Mouse (Mus musculus) limb, embryonic 10.5 days (tissue): ENCODE data around the gene Atxn7l3. TPM values are rescaled to one million over a fixed set of nuclear protein-coding genes. Genes with fewer than 3 reads are reported as not detected.

Experiments used
- DNase-seq: peaks from one replicate; pipeline ENCODE4 v3.0.0-alpha.2; 2017; ENCODE audit warnings: low spot score
- H3K27ac ChIP-seq: fragments of 300-500 bp; sonication (generic); 2 replicates; pipeline ENCODE4 v1.5.1; 2016; ENCODE audit warnings: mild to moderate bottlenecking
- H3K27me3 ChIP-seq: fragments of 300-500 bp; sonication (generic); 2 replicates; pipeline ENCODE4 v1.6.1; 2016; ENCODE audit warnings: low read depth, mild to moderate bottlenecking; ENCODE audit not compliant: poor library complexity, severe bottlenecking
- H3K36me3 ChIP-seq: fragments of 300-500 bp; sonication (generic); 2 replicates; pipeline ENCODE4 v1.6.1; 2016; ENCODE audit warnings: mild to moderate bottlenecking, moderate library complexity
- H3K4me1 ChIP-seq: fragments of 300-500 bp; sonication (generic); 2 replicates; pipeline ENCODE4 v1.6.1; 2016
- H3K4me3 ChIP-seq: fragments of 300-500 bp; sonication (generic); 2 replicates; pipeline ENCODE4 v1.5.1; 2016; ENCODE audit warnings: mild to moderate bottlenecking, moderate library complexity
- H3K9me3 ChIP-seq: fragments of 300-500 bp; sonication (generic); replicated peaks from 2 replicates; pipeline ENCODE4 v1.6.1; 2016; ENCODE audit warnings: mild to moderate bottlenecking
- WGBS: fragments of 180-500 bp; shearing (Covaris S2); methylation state at CpG from one replicate; pipeline ENCODE4 v1.1.7; 2016; 5-methylcytosine and 5-hydroxymethylcytosine counted together
- polyA plus RNA-seq: library from polyadenylated mRNA; unstranded; fragments of >200 nt; fragmentation: Nextera tagmentation; extraction: Ambion mirVana; gene quantifications from 2 replicates; pipeline ENCODE4 v1.2.1, GENCODE M21; 2016

Atxn7l3 gene
- polyA plus RNA-seq, 1 experiment from 2014 or later, result 20.1 TPM

DNA sequence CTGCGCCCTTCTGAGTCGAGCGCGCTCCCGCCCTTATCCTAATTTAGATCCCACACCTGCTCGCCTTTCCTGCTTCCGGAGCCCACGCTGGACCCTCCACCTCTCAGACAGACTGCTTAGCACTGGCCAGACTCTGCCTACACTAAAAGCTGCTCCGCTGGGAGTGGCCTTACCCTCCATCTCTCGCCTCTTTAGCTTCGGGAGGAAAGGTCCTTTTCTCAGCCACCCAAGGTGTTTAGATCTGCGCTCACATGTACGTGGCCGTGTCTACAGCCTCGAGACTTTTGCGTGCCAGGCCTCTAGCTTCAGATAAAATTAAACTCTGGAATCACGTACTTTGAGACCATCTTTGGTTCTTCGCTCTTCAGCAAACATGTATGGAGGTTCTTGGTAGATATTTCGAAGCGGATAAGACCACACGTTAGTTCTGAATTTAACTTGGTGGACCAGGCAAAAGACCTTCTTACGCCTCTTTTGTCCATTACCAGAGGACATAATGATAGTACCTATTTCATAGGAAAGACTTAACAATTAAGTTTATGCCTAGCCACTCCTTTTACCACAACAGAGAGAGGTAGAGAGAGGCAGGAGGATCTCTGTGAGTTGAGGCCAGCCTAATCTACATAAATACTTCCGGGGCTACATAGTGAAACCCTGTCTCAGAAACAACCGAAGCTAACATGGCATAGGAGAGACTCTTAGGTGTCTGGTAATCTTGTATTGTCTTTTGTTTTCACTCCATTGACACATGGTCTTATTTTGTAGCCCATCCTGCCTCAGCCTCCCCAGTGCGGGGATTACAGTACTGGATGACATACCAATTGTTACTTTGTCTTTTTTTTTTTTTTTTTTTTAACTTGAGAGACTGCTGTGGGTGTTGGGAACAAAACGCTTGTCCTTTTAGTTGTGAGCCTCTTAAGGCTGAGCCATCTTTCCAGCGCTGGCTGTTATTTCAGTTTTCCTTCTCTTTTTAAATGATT is 1.4 kb upstream of the Atxn7l3 start:
- H3K4me3 ChIP-seq, result peak overlapping the region; percentile 96
- H3K27me3 ChIP-seq, result no peaks in the 10 kb centered on the region
- WGBS, result 27% methylated on average over 27 of the region's 27 CpGs
- DNase-seq, result no peak
- H3K4me1 ChIP-seq, result peaks cover 26% of the 10 kb centered on the region
- peaks cover 20% of the 10 kb centered on the region for H3K36me3 ChIP-seq
- no peaks in the 10 kb centered on the region for H3K9me3 ChIP-seq
- H3K27ac ChIP-seq, result peak overlapping the region; percentile 98

DNA sequence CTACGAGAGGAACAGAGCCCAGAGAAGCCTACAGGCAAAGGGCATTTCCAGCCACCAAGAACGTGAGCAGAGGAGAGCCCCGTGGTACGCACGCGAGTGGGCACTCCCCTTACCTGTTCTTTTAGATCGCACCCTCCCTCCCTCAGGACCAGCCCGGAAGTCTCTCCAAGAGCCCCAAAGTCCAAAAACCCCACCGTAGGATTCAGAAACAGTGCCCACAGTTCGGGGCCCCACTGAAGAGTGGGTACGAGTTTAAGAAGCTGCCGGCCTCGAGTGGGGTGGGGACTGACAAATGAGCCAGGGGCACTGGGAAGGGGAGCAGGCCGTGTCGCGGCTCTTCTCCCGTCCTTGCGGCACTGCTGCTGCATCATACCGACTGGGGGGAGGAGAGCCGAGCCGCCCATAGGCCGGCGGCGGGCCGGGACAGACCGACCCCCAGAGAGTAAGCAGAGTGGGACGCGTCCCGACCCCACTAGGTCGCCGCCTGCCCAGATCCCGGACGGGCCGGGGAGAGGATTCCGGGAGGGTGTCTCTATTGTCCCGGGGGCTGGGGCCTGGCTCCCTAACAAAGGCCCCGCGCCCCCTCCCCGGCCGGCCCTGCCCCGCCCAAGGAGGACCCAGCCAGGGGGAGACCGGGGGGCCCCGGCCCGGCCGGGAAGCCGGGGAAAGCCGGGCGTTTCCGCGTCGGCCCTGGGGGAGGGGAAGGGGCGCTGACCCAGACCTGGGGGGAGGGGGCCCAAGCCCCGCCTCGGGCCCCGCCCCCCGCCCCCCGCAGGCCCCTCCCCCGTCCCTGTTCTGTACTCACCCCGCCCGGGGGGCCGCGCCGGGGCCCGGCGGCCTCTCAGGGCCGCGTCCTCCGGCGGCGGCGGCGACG is 596 bp downstream of the Atxn7l3 start:
- H3K27ac ChIP-seq, result peak overlapping the region; percentile 98
- 1% methylated on average over 60 of the region's 73 CpGs for WGBS

DNA sequence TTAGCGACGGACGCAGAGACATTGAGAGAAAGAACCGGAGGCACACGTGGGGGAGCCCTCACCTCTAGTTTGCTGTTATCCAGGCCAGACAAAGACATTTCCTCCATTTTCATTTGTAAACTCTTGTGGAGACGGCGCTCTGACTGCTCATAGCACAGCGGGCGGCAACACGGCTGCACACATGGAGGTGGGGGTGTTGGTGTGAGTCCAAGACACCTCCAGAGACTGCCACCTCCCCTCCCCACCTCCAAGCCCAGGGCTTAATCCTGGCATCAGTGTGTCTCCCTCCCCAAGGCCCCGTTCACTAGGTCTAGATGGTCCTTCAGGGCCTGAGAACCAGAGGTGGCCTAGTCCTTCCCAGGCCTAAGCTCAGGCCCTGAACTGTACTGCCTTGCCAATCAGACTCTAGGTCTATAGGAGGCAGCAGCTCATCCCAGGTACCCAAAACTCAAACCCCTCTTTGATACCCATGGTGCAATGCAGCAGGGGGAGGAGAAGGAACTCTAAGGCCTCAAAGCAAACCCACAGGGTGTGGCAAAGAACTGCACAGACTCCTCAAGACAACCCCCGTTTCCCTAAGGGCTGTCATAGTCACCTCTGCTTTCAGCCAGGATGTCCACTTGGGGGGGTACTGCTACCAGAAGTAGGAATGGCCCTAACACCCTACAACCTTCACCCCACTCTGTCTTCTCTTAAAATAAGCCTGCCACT is 1.4 kb downstream of the Atxn7l3 start:
- 78% methylated on average over 12 of the region's 12 CpGs for WGBS

More for the DNA sequence above, 596 bp downstream of the Atxn7l3 start:
- H3K4me3 ChIP-seq, result peak overlapping the region; percentile 96
- H3K27me3 ChIP-seq, result no peaks in the 10 kb centered on the region
- no peaks in the 10 kb centered on the region for H3K9me3 ChIP-seq
- peak; percentile 88 for DNase-seq
- peaks cover 29% of the 10 kb centered on the region for H3K4me1 ChIP-seq
- peaks cover 40% of the 10 kb centered on the region for H3K36me3 ChIP-seq

DNA sequence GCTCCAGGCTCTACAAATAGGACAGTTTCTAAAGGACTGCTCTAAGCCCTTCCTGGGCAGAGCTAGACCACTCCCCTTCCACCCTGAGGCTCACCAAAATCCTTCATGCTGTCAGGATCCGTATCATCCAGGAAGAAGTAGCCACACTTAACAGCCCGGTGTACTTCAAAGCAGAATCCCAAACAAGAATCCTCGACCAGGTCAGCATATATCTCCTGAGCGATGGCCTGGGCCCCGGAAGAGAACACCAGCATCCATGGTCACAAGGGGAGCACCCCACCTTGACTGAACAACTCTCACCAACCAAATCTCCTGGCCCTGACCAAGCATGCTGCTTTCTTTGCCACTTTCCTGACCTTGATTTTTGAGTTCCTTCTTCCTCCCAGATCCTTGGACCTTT is 2.0 kb downstream of the Atxn7l3 start:
- no peak for DNase-seq
- 83% methylated on average over 5 of the region's 5 CpGs for WGBS
- Histone ChIP-seq H3K27me3 (no peaks in the 10 kb centered on the region), H3K27ac (no peak overlapping the region), H3K4me1 (peaks cover 32% of the 10 kb centered on the region), H3K9me3 (no peaks in the 10 kb centered on the region), H3K36me3 (peaks cover 54% of the 10 kb centered on the region), H3K4me3 (peak overlapping the region; percentile 96)

More for the DNA sequence above, 1.4 kb downstream of the Atxn7l3 start:
- H3K9me3 ChIP-seq, result no peaks in the 10 kb centered on the region
- peaks cover 48% of the 10 kb centered on the region for H3K36me3 ChIP-seq
- H3K27ac ChIP-seq, result peak overlapping the region; percentile 98
- H3K4me3 ChIP-seq, result peak overlapping the region; percentile 96
- DNase-seq, result no peak
- H3K27me3 ChIP-seq, result no peaks in the 10 kb centered on the region
- peaks cover 32% of the 10 kb centered on the region for H3K4me1 ChIP-seq

DNA sequence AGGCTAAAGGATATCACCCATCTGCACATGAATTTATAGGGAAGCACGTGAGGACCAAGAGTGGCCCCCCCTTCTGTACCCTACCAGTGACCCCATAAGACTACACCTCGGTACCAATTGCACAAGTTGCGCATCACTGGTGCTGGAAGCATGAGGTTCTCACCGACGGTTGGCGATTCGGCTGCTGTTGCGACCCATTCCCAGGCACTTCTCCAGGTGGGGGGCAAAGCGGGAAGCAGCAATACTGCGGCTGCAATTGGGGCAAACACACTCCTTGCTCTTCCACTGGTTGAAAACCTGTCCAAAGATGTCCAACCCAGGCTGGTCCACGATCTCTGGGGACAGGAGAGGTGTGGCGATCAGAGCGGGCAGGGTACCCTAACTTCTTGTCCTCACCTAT is 2.5 kb downstream of the Atxn7l3 start:
- 96% methylated on average over 13 of the region's 13 CpGs for WGBS
- no peaks in the 10 kb centered on the region for H3K9me3 ChIP-seq
- H3K4me3 ChIP-seq, result peak overlapping the region; percentile 96
- peaks cover 32% of the 10 kb centered on the region for H3K4me1 ChIP-seq
- H3K27me3 ChIP-seq, result no peaks in the 10 kb centered on the region
- H3K36me3 ChIP-seq, result peaks cover 59% of the 10 kb centered on the region
- no peak for DNase-seq
- no peak overlapping the region for H3K27ac ChIP-seq

DNA sequence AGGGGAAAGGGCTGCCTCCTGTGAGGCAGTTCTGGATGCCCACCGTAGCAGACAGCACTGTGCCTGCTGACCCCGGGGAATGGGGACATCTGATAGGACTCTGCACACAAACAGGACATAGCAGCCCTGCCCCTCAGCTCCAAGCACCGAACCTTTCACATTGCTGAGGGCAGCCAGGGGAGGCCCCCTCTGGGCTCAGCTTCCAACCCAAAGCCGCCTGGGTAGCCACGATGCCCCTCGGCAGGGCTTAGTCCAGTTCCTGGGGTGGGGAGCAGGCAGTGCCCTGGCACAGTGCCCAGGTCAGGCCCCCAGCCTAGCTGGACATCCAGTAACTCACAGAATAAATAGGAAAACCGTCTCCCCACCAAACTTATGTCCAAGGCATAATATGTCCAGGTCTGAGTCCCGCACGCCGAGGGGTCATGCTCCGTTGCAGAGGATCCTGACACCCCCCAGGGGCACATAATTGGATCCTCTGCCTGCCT is 5.3 kb downstream of the Atxn7l3 start:
- peaks cover 30% of the 10 kb centered on the region for H3K4me1 ChIP-seq
- H3K27ac ChIP-seq, result no peak overlapping the region
- 88% methylated on average over 11 of the region's 11 CpGs for WGBS
- H3K4me3 ChIP-seq, result no peak overlapping the region
- no peak for DNase-seq
- H3K36me3 ChIP-seq, result peaks cover 82% of the 10 kb centered on the region
- no peaks in the 10 kb centered on the region for H3K9me3 ChIP-seq
- no peaks in the 10 kb centered on the region for H3K27me3 ChIP-seq

DNA sequence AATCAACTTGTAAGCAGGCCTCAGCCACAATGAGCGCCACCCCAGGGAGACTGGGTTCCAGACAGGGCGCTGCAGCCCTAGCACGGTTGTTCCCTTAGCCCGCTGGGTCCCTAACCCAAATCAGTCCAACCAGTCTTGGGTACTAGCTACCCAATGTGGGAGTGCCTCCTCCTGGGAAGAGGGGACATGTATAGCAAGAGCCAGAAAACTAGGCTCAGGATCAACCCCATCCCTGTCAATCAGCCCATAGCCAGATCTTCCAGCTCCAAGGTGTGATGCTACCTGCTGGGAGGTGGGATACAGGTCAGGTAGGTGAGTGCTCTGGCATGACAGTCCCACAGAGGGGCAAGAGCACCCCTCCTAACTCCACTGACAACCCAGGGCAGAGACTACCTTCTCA is 6.3 kb downstream of the Atxn7l3 start:
- Histone ChIP-seq H3K36me3 (peaks cover 82% of the 10 kb centered on the region), H3K27ac (no peak overlapping the region; the same call in 1 of the 2 replicates), H3K4me3 (no peak overlapping the region), H3K9me3 (no peaks in the 10 kb centered on the region), H3K4me1 (peaks cover 34% of the 10 kb centered on the region), H3K27me3 (no peaks in the 10 kb centered on the region)
- DNase-seq, result no peak
- 89% methylated on average over 4 of the region's 4 CpGs for WGBS

DNA sequence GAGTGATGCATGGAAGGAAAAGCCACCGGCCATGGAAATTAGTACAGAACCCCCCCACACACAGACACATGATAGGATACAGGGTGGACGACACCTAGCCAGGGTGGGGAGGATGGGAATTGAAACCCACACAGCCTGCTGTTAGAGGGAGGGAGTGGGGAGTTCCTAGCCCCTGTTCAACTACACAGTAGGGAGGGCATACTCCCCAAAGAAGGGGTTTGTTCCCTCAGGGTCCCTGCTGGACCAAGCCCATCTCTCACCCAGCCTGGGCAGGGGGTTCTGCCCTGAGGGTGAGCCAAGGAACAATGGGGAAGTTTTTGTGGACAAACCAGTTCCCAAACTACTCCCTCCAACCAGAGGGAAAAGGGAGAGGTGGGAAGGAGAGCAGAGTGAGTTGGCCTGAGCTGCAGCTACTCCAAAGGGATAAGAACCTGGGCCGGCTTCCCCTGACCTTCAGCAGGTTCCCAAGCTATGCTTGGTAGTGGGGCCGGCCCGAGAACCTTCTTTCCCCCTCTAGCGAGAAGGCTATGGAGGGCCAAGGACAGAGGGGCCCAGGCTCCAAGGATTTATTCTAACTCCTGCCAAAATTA is 6.8 kb downstream of the Atxn7l3 start:
- no peak overlapping the region; the same call in 1 of the 2 replicates for H3K27ac ChIP-seq

DNA sequence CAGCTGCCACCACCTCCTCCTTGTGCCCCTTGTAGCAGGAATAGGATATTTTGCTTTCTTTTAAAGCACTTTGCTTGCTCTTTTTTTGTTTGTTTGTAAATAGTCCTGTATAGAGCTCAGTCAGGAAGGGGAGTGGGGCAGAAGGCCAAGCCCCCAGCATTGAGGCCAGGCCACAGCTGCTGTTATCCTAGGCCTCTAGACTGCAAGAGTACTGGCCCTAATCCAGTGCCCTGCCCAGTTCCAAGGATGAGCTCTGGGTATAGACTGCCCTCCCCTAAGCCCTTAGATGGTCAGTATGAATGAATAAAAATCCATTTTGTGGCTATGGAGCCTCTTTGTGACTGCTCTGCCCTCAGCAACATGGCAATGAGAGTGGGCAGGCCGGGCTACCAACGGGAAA is 7.5 kb downstream of the Atxn7l3 start:
- peaks cover 73% of the 10 kb centered on the region for H3K36me3 ChIP-seq

More for the DNA sequence above, 6.8 kb downstream of the Atxn7l3 start:
- DNase-seq, result no peak
- no peaks in the 10 kb centered on the region for H3K9me3 ChIP-seq
- WGBS, result 63% methylated on average over 6 of the region's 6 CpGs
- H3K4me1 ChIP-seq, result peaks cover 31% of the 10 kb centered on the region
- H3K27me3 ChIP-seq, result no peaks in the 10 kb centered on the region
- no peak overlapping the region for H3K4me3 ChIP-seq
- H3K36me3 ChIP-seq, result peaks cover 80% of the 10 kb centered on the region

DNA sequence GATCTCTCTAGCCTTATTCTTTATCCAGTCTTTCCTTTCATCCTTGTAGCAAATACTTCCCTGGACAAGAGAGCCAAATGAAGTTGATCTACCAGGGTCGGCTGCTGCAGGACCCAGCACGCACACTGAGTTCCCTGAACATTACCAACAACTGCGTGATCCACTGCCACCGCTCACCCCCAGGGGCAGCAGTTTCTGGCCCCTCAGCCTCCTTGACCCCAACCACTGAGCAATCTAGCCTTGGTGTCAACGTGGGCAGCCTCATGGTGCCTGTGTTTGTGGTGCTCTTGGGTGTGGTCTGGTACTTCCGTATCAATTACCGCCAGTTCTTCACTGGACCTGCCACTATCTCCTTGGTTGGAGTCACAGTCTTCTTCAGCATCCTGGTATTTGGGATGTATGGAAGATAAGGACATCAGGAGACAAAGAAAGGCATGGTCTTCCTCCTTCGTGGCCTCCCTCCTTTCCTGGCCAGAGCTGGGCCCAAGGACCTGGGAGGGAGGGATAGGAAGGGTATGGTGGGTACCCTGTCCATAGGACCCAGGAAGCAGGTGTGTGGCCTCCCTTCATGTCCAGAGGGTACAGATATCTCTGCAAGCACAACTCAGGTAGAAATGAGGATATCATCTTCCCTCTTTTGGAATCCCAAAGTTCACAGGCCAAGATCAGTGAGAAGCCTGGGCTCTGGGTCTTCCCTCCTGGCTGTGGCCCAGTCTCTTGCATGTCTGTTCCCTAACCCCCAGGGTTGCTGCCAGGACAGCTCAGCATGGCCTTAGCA is 8.2 kb downstream of the Atxn7l3 start:
- 90% methylated on average over 8 of the region's 8 CpGs for WGBS
- no peaks in the 10 kb centered on the region for H3K27me3 ChIP-seq
- no peak for DNase-seq
- peaks cover 23% of the 10 kb centered on the region for H3K4me1 ChIP-seq
- peaks cover 66% of the 10 kb centered on the region for H3K36me3 ChIP-seq
- H3K4me3 ChIP-seq, result no peak overlapping the region
- no peak overlapping the region for H3K27ac ChIP-seq
- H3K9me3 ChIP-seq, result no peaks in the 10 kb centered on the region

More for the DNA sequence above, 7.5 kb downstream of the Atxn7l3 start:
- 84% methylated on average over 2 of the region's 2 CpGs for WGBS
- Histone ChIP-seq H3K4me1 (peaks cover 24% of the 10 kb centered on the region), H3K27me3 (no peaks in the 10 kb centered on the region), H3K9me3 (no peaks in the 10 kb centered on the region), H3K4me3 (no peak overlapping the region), H3K27ac (no peak overlapping the region)
- DNase-seq, result no peak

DNA sequence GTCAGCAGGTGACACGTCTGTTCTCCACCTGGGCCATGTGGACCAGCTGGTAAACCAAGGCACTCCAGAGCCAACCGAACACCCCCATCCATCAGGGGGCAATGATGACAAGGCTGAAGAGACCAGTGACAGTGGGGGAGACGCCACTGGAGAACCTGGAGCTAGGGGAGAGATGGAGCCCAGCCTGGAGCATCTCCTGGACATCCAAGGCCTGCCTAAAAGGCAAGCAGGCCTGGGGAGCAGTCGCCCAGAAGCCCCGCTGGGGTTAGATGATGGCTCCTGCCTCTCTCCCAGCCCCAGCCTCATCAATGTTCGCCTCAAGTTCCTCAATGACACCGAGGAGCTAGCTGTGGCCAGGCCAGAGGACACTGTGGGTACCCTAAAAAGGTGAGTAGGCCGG is 8.9 kb downstream of the Atxn7l3 start:
- H3K27me3 ChIP-seq, result no peaks in the 10 kb centered on the region
- no peak overlapping the region for H3K4me3 ChIP-seq
- 86% methylated on average over 8 of the region's 8 CpGs for WGBS
- no peaks in the 10 kb centered on the region for H3K9me3 ChIP-seq
- H3K4me1 ChIP-seq, result peaks cover 23% of the 10 kb centered on the region
- no peak overlapping the region for H3K27ac ChIP-seq
- DNase-seq, result no peak
- peaks cover 59% of the 10 kb centered on the region for H3K36me3 ChIP-seq
